Mouse (Mus musculus): ENCODE measurements at regions not wholly inside any gene's neighbourhood (a gene's known extent, or its start where the extent isn't known, plus 50 kb on each side); places are given as distances from the start of the nearest gene placed in this dataset.

DNA sequence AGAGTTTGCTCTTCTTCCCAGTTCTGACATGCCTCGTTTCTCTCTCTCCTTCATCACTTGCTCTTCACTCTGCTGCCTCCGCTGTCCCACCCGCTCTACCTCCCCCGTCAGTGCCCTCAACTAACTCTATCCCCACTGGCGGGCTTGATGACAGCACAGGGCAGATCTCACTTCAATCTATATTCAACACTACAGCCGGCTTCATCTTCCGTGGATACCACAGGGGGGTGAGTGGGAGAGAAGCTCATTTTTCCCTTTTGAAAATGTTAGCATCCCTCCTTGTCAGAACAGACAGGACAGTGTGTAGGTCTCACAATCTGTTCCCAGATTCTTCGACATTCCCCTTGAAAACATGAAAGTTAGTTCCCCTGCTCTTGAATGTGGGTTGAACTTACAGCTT, 200.2 kb upstream of the Mkln1 start:
- Histone ChIP-seq H3K9ac (ENCODE audit: low read depth, low read length, severe bottlenecking) (no peak overlapping the region), H3K27me3 (ENCODE audit: control insufficient read depth, insufficient read depth, low read length) (no peaks in the 10 kb centered on the region), H3K27ac (replicated peaks; ENCODE audit: low read depth, low read length) (no peak overlapping the region), H3K4me2 (replicated peaks; ENCODE audit: low read depth, low read length, severe bottlenecking) (no peak overlapping the region), H3K4me3 (replicated peaks; ENCODE audit: low read length) (no peak overlapping the region), H3K9me3 (ENCODE audit: control insufficient read depth, low read length) (no peaks in the 10 kb centered on the region), H3K4me1 (ENCODE audit: control insufficient read depth, insufficient read depth, low read length) (no peaks in the 10 kb centered on the region), H3K36me3 (ENCODE audit: control insufficient read depth, insufficient read depth, low read length) (no peaks in the 10 kb centered on the region)
- 78% methylated on average over 8 of the region's 8 CpGs for WGBS
- TF ChIP-seq POLR2A (IDR thresholded peaks at IDR 0.05; ENCODE audit: borderline replicate concordance, extremely low read depth, insufficient read depth, insufficient read length), result no peak
- DNase-seq (ENCODE audit: low spot score) (no peak), ATAC-seq (ENCODE audit: low FRiP score, low read depth) (no peak)

DNA sequence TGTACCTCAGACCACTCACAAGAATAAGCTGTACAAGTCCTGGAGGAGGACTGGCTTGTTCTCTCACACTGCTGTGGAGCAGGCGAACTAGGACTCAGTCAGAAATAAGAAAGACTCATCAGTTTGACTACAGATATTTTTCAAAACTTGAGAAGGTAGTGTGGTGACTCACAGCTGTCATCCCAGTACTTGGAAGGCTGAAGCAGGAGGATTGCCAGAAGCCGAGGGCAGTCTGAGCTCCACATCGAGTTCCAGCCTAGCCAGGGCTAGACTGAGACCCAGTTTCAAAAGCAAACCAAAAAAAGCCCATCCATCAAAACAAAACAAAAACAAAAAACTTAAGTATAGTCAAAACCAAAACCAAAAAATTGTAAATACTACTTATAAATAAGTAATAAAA, 197.8 kb upstream of the Mkln1 start:
- WGBS, result 92% methylated on average over 3 of the region's 3 CpGs
- ATAC-seq (ENCODE audit: low FRiP score, low read depth), result no peak
- H3K36me3 ChIP-seq (ENCODE audit: control insufficient read depth, insufficient read depth, low read length), result no peaks in the 10 kb centered on the region
- TF ChIP-seq POLR2A (IDR thresholded peaks at IDR 0.05; ENCODE audit: borderline replicate concordance, extremely low read depth, insufficient read depth, insufficient read length), result no peak
- H3K4me1 ChIP-seq (ENCODE audit: control insufficient read depth, insufficient read depth, low read length), result no peaks in the 10 kb centered on the region
- no peaks in the 10 kb centered on the region for H3K9me3 ChIP-seq (ENCODE audit: control insufficient read depth, low read length)
- no peak overlapping the region for H3K4me2 ChIP-seq (replicated peaks; ENCODE audit: low read depth, low read length, severe bottlenecking)
- H3K27ac ChIP-seq (replicated peaks; ENCODE audit: low read depth, low read length), result no peak overlapping the region
- H3K9ac ChIP-seq (ENCODE audit: low read depth, low read length, severe bottlenecking), result no peak overlapping the region
- no peaks in the 10 kb centered on the region for H3K27me3 ChIP-seq (ENCODE audit: control insufficient read depth, insufficient read depth, low read length)
- DNase-seq (ENCODE audit: low spot score), result no peak
- H3K4me3 ChIP-seq (replicated peaks; ENCODE audit: low read length), result no peak overlapping the region

DNA sequence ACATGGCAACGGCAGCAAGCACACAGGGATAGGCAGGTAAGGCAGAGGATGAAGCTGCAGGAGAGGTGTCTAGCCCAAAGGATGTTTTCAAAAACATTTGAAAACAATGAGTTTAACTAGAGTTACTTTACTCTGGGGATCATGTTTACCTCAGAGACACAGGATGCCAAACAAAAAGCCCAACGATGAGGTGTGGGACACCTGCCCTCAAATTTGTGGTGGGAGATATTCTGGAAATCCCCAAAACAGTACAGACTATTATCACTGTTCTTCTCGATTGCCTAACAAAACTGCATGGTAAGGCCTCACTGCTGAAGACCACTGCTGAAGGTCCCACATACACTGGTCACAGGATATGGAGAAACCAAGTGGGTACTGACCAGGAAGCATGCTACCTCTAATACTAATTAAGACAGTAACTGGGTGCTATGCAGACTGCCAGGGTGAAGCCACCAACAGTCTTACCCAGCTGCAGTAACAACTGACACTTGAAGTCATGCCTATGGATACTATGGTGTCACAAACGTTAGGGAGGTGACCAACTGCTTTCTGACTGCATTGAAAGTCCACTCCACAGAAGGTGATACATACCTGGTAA, 197.1 kb upstream of the Mkln1 start:
- no peaks in the 10 kb centered on the region for H3K4me1 ChIP-seq (ENCODE audit: control insufficient read depth, insufficient read depth, low read length)
- no peaks in the 10 kb centered on the region for H3K27me3 ChIP-seq (ENCODE audit: control insufficient read depth, insufficient read depth, low read length)
- TF ChIP-seq POLR2A (IDR thresholded peaks at IDR 0.05; ENCODE audit: borderline replicate concordance, extremely low read depth, insufficient read depth, insufficient read length), result no peak
- no peak overlapping the region for H3K9ac ChIP-seq (ENCODE audit: low read depth, low read length, severe bottlenecking)
- no peaks in the 10 kb centered on the region for H3K9me3 ChIP-seq (ENCODE audit: control insufficient read depth, low read length)
- 81% methylated on average over 4 of the region's 4 CpGs for WGBS
- H3K27ac ChIP-seq (replicated peaks; ENCODE audit: low read depth, low read length), result no peak overlapping the region
- no peak overlapping the region for H3K4me2 ChIP-seq (replicated peaks; ENCODE audit: low read depth, low read length, severe bottlenecking)
- no peak for DNase-seq (ENCODE audit: low spot score)
- H3K36me3 ChIP-seq (ENCODE audit: control insufficient read depth, insufficient read depth, low read length), result no peaks in the 10 kb centered on the region
- no peak for ATAC-seq (ENCODE audit: low FRiP score, low read depth)
- H3K4me3 ChIP-seq (replicated peaks; ENCODE audit: low read length), result no peak overlapping the region

GRCm38 (mm10) chr6:31202594-31202993, 195.9 kb upstream of the Mkln1 start:
- H3K36me3 ChIP-seq (ENCODE audit: control insufficient read depth, insufficient read depth, low read length), result no peaks in the 10 kb centered on the region
- H3K9ac ChIP-seq (ENCODE audit: low read depth, low read length, severe bottlenecking), result no peak overlapping the region
- no peaks in the 10 kb centered on the region for H3K4me1 ChIP-seq (ENCODE audit: control insufficient read depth, insufficient read depth, low read length)
- ATAC-seq (ENCODE audit: low FRiP score, low read depth) (no peak), DNase-seq (ENCODE audit: low spot score) (no peak)
- H3K9me3 ChIP-seq (ENCODE audit: control insufficient read depth, low read length), result no peaks in the 10 kb centered on the region
- TF ChIP-seq POLR2A (IDR thresholded peaks at IDR 0.05; ENCODE audit: borderline replicate concordance, extremely low read depth, insufficient read depth, insufficient read length), result no peak
- H3K4me2 ChIP-seq (replicated peaks; ENCODE audit: low read depth, low read length, severe bottlenecking), result no peak overlapping the region
- H3K27ac ChIP-seq (replicated peaks; ENCODE audit: low read depth, low read length), result no peak overlapping the region
- H3K27me3 ChIP-seq (ENCODE audit: control insufficient read depth, insufficient read depth, low read length), result no peaks in the 10 kb centered on the region
- H3K4me3 ChIP-seq (replicated peaks; ENCODE audit: low read length), result no peak overlapping the region

GRCm38 (mm10) chr6:31204434-31204833, 194.1 kb upstream of the Mkln1 start:
- H3K9ac ChIP-seq (ENCODE audit: low read depth, low read length, severe bottlenecking), result no peak overlapping the region
- no peak overlapping the region for H3K4me3 ChIP-seq (replicated peaks; ENCODE audit: low read length)
- no peaks in the 10 kb centered on the region for H3K9me3 ChIP-seq (ENCODE audit: control insufficient read depth, low read length)
- H3K4me1 ChIP-seq (ENCODE audit: control insufficient read depth, insufficient read depth, low read length), result no peaks in the 10 kb centered on the region
- H3K27ac ChIP-seq (replicated peaks; ENCODE audit: low read depth, low read length), result no peak overlapping the region
- H3K36me3 ChIP-seq (ENCODE audit: control insufficient read depth, insufficient read depth, low read length), result no peaks in the 10 kb centered on the region
- TF ChIP-seq POLR2A (IDR thresholded peaks at IDR 0.05; ENCODE audit: borderline replicate concordance, extremely low read depth, insufficient read depth, insufficient read length), result no peak
- H3K27me3 ChIP-seq (ENCODE audit: control insufficient read depth, insufficient read depth, low read length), result no peaks in the 10 kb centered on the region
- 88% methylated on average over 3 of the region's 3 CpGs for WGBS
- ATAC-seq (ENCODE audit: low FRiP score, low read depth), result no peak
- no peak for DNase-seq (ENCODE audit: low spot score)
- H3K4me2 ChIP-seq (replicated peaks; ENCODE audit: low read depth, low read length, severe bottlenecking), result no peak overlapping the region

DNA sequence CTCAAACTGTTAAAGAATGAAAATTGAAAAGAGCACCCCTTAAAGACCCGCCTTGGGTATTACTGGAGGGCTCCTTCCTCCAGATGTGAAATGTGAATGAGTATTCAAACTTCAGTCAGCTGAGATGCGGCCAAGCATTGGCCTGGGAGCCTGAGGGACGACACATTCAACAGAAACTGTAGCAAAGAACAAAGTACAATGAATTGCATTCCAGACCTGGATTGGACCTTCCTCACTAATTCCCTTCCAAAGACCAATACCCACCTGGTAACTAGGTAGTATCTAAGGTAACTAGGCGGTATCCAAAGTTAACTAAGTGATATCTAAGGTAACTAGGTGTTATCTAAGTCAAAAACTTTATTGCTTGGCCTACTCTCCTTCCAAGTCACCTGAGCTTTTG, 193.7 kb upstream of the Mkln1 start:
- 83% methylated on average over 4 of the region's 4 CpGs for WGBS
- no peak for DNase-seq (ENCODE audit: low spot score)
- no peak for TF ChIP-seq POLR2A (IDR thresholded peaks at IDR 0.05; ENCODE audit: borderline replicate concordance, extremely low read depth, insufficient read depth, insufficient read length)
- no peaks in the 10 kb centered on the region for H3K4me1 ChIP-seq (ENCODE audit: control insufficient read depth, insufficient read depth, low read length)
- no peaks in the 10 kb centered on the region for H3K36me3 ChIP-seq (ENCODE audit: control insufficient read depth, insufficient read depth, low read length)
- H3K9ac ChIP-seq (ENCODE audit: low read depth, low read length, severe bottlenecking), result no peak overlapping the region
- no peak for ATAC-seq (ENCODE audit: low FRiP score, low read depth)
- no peaks in the 10 kb centered on the region for H3K27me3 ChIP-seq (ENCODE audit: control insufficient read depth, insufficient read depth, low read length)
- no peak overlapping the region for H3K4me2 ChIP-seq (replicated peaks; ENCODE audit: low read depth, low read length, severe bottlenecking)
- H3K4me3 ChIP-seq (replicated peaks; ENCODE audit: low read length), result no peak overlapping the region
- H3K27ac ChIP-seq (replicated peaks; ENCODE audit: low read depth, low read length), result no peak overlapping the region
- no peaks in the 10 kb centered on the region for H3K9me3 ChIP-seq (ENCODE audit: control insufficient read depth, low read length)

All from limb, embryonic 14.5 days (tissue).